Mouse (Mus musculus): ENCODE results near the gene Ube2c.

Gene Ube2c

GRCm38 (mm10) chr2:164821060-164821459, 51.4 kb downstream of the Ube2c start:
- peak; percentile 71 for DNase-seq (ENCODE audit: low read depth, low spot score)

- DNase-seq (ENCODE audit: low read depth, low spot score) = peak; percentile 100
Measured at GRCm38 (mm10) chr2:164822636-164823165, 53.0 kb downstream of the Ube2c start, which contains the start of gene Zswim1. Gene Zswim1 (plus strand): TSS chr2:164822686.

GRCm38 (mm10) chr2:164823181-164823585, 53.5 kb downstream of the Ube2c start:
- DNase-seq (ENCODE audit: low read depth, low spot score) = peak; percentile 83

GRCm38 (mm10) chr2:164823969-164824368, 54.3 kb downstream of the Ube2c start:
- no peak for DNase-seq (ENCODE audit: low read depth, low spot score)

- DNase-seq (ENCODE audit: low read depth, low spot score) = no peak
Measured at GRCm38 (mm10) chr2:164825521-164825920, 55.8 kb downstream of the Ube2c start.

GRCm38 (mm10) chr2:164827146-164827850, 57.6 kb downstream of the Ube2c start:
- no peak for DNase-seq (ENCODE audit: low read depth, low spot score)

Data from brain, adult 2 months (tissue).